ENCODE assay signal across 8 mouse cellular contexts in the genomic region with DNA sequence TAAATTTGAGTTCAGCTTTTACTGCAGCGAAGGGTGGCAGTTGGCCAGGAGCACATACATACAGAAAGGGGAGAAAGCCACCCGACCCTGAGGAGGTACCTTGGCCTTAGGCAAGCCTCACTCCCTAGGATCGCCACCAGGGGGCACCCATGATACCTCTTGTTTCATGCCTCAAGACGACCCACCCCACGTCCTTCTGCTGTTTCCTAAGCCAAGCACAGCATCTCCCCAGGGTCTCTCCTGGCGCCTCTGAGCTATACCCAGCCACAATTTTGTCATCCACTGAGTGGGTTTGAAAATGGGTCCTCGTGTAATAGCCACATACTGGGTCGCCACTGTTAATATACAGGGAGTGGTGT. TPM values are rescaled to one million over a fixed set of nuclear protein-coding genes. Genes with fewer than 3 reads are reported as not detected.
A peak's percentile ranks its signal among the peaks of the same experiment; 100 is the strongest.
DNase-seq lines count a peak whose midpoint lies in the region; ATAC-seq and TF ChIP-seq lines count a peak whose summit lies in the region.

No protein-coding gene starts in this region.

- no peak overlapping the region for H3K4me2 ChIP-seq in heart, embryonic 11.5 days
- no peak overlapping the region for H3K4me2 ChIP-seq in midbrain, postnatal 0 days (ENCODE audit: low read depth, low read length, poor library complexity, severe bottlenecking)

- no peak for TF ChIP-seq POLR2A in spleen, adult 2 months (IDR thresholded peaks at IDR 0.05; ENCODE audit: low read depth, low read length)

- no peak overlapping the region for H3K27ac ChIP-seq in heart, embryonic 11.5 days (ENCODE audit: low read depth, low read length)
- H3K27ac ChIP-seq in limb, embryonic 10.5 days: no peak overlapping the region
- no peak overlapping the region for H3K27ac ChIP-seq in midbrain, postnatal 0 days (ENCODE audit: low read depth, low read length)
- H3K27ac ChIP-seq in spleen, adult 2 months (ENCODE audit: insufficient read depth, low read length): no peak overlapping the region

- peak; percentile 84 for TF ChIP-seq CTCF in midbrain, postnatal 0 days (IDR thresholded peaks at IDR 0.05)
- peak; percentile 93 for TF ChIP-seq CTCF in spleen, adult 2 months (IDR thresholded peaks at IDR 0.05; ENCODE audit: extremely low read depth, insufficient read depth, insufficient read length, insufficient replicate concordance)

- H3K9me3 ChIP-seq in heart, embryonic 11.5 days (replicated peaks; ENCODE audit: control insufficient read depth, low read length): no peaks in the 10 kb centered on the region
- no peaks in the 10 kb centered on the region for H3K9me3 ChIP-seq in limb, embryonic 10.5 days (replicated peaks)
- no peaks in the 10 kb centered on the region for H3K9me3 ChIP-seq in midbrain, postnatal 0 days (ENCODE audit: low read length)

- ATAC-seq in heart, embryonic 11.5 days (replicated peaks; ENCODE audit: insufficient number of reproducible peaks, low FRiP score, low TSS enrichment): no peak; the same call in 1 of the 2 replicates
- ATAC-seq in midbrain, postnatal 0 days (ENCODE audit: low FRiP score): no peak

- H3K27me3 ChIP-seq in heart, embryonic 11.5 days (ENCODE audit: control insufficient read depth, insufficient read depth, low read length): 0 out of 2 replicates have a peak, but pooled peaks cover 3% of the 10 kb centered on the region
- H3K27me3 ChIP-seq in limb, embryonic 10.5 days (ENCODE audit: low read depth, poor library complexity, severe bottlenecking): peaks cover 15% of the 10 kb centered on the region; the same call in 1 of the 2 replicates
- no peaks in the 10 kb centered on the region for H3K27me3 ChIP-seq in midbrain, postnatal 0 days (ENCODE audit: insufficient read depth, low read length)
- H3K27me3 ChIP-seq in spleen, adult 2 months (ENCODE audit: control insufficient read depth, insufficient read depth, low read length): no peaks in the 10 kb centered on the region

- no peak overlapping the region for H3K9ac ChIP-seq in heart, embryonic 11.5 days (ENCODE audit: low read depth, low read length)
- H3K9ac ChIP-seq in midbrain, postnatal 0 days (replicated peaks; ENCODE audit: low read length, poor library complexity, severe bottlenecking): no peak overlapping the region

- H3K36me3 ChIP-seq in heart, embryonic 11.5 days (ENCODE audit: control insufficient read depth, insufficient read depth, low read length): no peaks in the 10 kb centered on the region
- H3K36me3 ChIP-seq in limb, embryonic 10.5 days: no peaks in the 10 kb centered on the region
- H3K36me3 ChIP-seq in midbrain, postnatal 0 days (ENCODE audit: insufficient read depth, low read length): no peaks in the 10 kb centered on the region
- no peaks in the 10 kb centered on the region for H3K36me3 ChIP-seq in spleen, adult 2 months (ENCODE audit: control insufficient read depth, insufficient read depth, low read length)

- H3K4me1 ChIP-seq in heart, embryonic 11.5 days (ENCODE audit: control insufficient read depth, insufficient read depth, low read length): no peaks in the 10 kb centered on the region
- peaks cover 23% of the 10 kb centered on the region for H3K4me1 ChIP-seq in limb, embryonic 10.5 days
- H3K4me1 ChIP-seq in midbrain, postnatal 0 days (ENCODE audit: insufficient read depth, low read length): no peaks in the 10 kb centered on the region
- no peaks in the 10 kb centered on the region for H3K4me1 ChIP-seq in spleen, adult 2 months (ENCODE audit: control insufficient read depth, insufficient read depth, insufficient read length)

- 13% methylated on average over 8 of the region's 8 CpGs for WGBS in heart, embryonic 11.5 days (ENCODE audit: insufficient replicate concordance)
- 16% methylated on average over 8 of the region's 8 CpGs for WGBS in limb, embryonic 10.5 days
- WGBS in midbrain, postnatal 0 days: 16% methylated on average over 8 of the region's 8 CpGs
- WGBS in spleen, adult 2 months: 13% methylated on average over 8 of the region's 8 CpGs

- no peak overlapping the region for H3K4me3 ChIP-seq in heart, embryonic 11.5 days (ENCODE audit: low read depth, low read length)
- H3K4me3 ChIP-seq in limb, embryonic 10.5 days: no peak overlapping the region
- no peak overlapping the region for H3K4me3 ChIP-seq in midbrain, postnatal 0 days (ENCODE audit: low read depth, low read length)
- H3K4me3 ChIP-seq in spleen, adult 2 months (ENCODE audit: extremely low read depth, insufficient read depth, insufficient read length): no peak overlapping the region

- peak; percentile 99 for DNase-seq in heart, adult 11 months
- peak; percentile 95 for DNase-seq in embryo, embryonic 10 days (ENCODE audit: low spot score)
- DNase-seq in gastrocnemius, postnatal 4 days (ENCODE audit: low spot score in 2 of 2): peak; percentile 84 to 89
- DNase-seq in kidney, adult 11 months: peak; percentile 84
- peak; percentile 93 for DNase-seq in limb, embryonic 10.5 days (ENCODE audit: low spot score)
- DNase-seq in midbrain, postnatal 0 days (ENCODE audit: low spot score): peak; percentile 88
- peak; percentile 77 to 82 for DNase-seq in spleen, adult 2 months (ENCODE audit: low read depth in 1 of 2, low spot score in 2 of 2)

RNA-seq across cellular contexts. Expression of a gene that starts 8.4 kb away (rescaled TPM):
- 70.0 and 82.8 TPM in 2 replicates for polyA plus RNA-seq in heart, embryonic 11.5 days (2014; fragmentation: Nextera tagmentation; extraction: Ambion mirVana)
- total RNA-seq in gastrocnemius, postnatal 4 days (2021): 10 to 100 TPM; 91.3 to 93.9 TPM
- 72.5 and 74.9 TPM in 2 replicates for polyA plus RNA-seq in limb, embryonic 10.5 days (2016; fragmentation: Nextera tagmentation; extraction: Ambion mirVana)
- 117 and 139 TPM in 2 replicates for total RNA-seq in midbrain, postnatal 0 days (2014; rRNA removed)
- polyA plus RNA-seq in midbrain, postnatal 0 days (2015; fragmentation: Nextera tagmentation; extraction: Ambion mirVana): 73.0 and 74.0 TPM in 2 replicates
- polyA plus RNA-seq in spleen, adult 2 months (2012; rRNA removed): 285 and 377 TPM in 2 replicates

RNA-seq across cellular contexts. Expression of a gene that starts 26.7 kb away (rescaled TPM):
- 6.1 and 8.4 TPM in 2 replicates for polyA plus RNA-seq in heart, embryonic 11.5 days (2014; fragmentation: Nextera tagmentation; extraction: Ambion mirVana)
- total RNA-seq in gastrocnemius, postnatal 4 days (2021): 10 to 100 TPM; 15.5 to 16.7 TPM
- polyA plus RNA-seq in limb, embryonic 10.5 days (2016; fragmentation: Nextera tagmentation; extraction: Ambion mirVana): 11.4 and 13.0 TPM in 2 replicates
- total RNA-seq in midbrain, postnatal 0 days (2014; rRNA removed): 34.3 and 38.2 TPM in 2 replicates
- polyA plus RNA-seq in midbrain, postnatal 0 days (2015; fragmentation: Nextera tagmentation; extraction: Ambion mirVana): 9.6 and 9.7 TPM in 2 replicates
- 47.4 and 57.5 TPM in 2 replicates for polyA plus RNA-seq in spleen, adult 2 months (2012; rRNA removed)

RNA-seq across cellular contexts. Expression of a gene that starts 32.5 kb away (rescaled TPM):
- 22.2 and 27.7 TPM in 2 replicates for polyA plus RNA-seq in heart, embryonic 11.5 days (2014; fragmentation: Nextera tagmentation; extraction: Ambion mirVana)
- 10 to 100 TPM; 26.2 to 26.4 TPM for total RNA-seq in gastrocnemius, postnatal 4 days (2021)
- polyA plus RNA-seq in limb, embryonic 10.5 days (2016; fragmentation: Nextera tagmentation; extraction: Ambion mirVana): 16.6 and 17.2 TPM in 2 replicates
- total RNA-seq in midbrain, postnatal 0 days (2014; rRNA removed): 248 and 256 TPM in 2 replicates
- polyA plus RNA-seq in midbrain, postnatal 0 days (2015; fragmentation: Nextera tagmentation; extraction: Ambion mirVana): 177 and 189 TPM in 2 replicates
- polyA plus RNA-seq in spleen, adult 2 months (2012; rRNA removed): 36.9 and 56.1 TPM in 2 replicates

RNA-seq across cellular contexts. Expression of a gene that starts 38.1 kb away (rescaled TPM):
- polyA plus RNA-seq in heart, embryonic 11.5 days (2014; fragmentation: Nextera tagmentation; extraction: Ambion mirVana): 0.44 and 0.74 TPM in 2 replicates
- total RNA-seq in gastrocnemius, postnatal 4 days (2021): 1 to 10 TPM; 6.9 to 7.7 TPM
- 0.15 and 0.38 TPM in 2 replicates for polyA plus RNA-seq in limb, embryonic 10.5 days (2016; fragmentation: Nextera tagmentation; extraction: Ambion mirVana)
- total RNA-seq in midbrain, postnatal 0 days (2014; rRNA removed): 4.8 and 5.4 TPM in 2 replicates
- polyA plus RNA-seq in midbrain, postnatal 0 days (2015; fragmentation: Nextera tagmentation; extraction: Ambion mirVana): 0.20 and 0.67 TPM in 2 replicates
- 7.7 and 8.9 TPM in 2 replicates for polyA plus RNA-seq in spleen, adult 2 months (2012; rRNA removed)

RNA-seq across cellular contexts. Expression of a gene that starts 42.0 kb away (rescaled TPM):
- polyA plus RNA-seq in heart, embryonic 11.5 days (2014; fragmentation: Nextera tagmentation; extraction: Ambion mirVana): 0.29 TPM in 1 of 2 replicates, not detected in the other
- total RNA-seq in gastrocnemius, postnatal 4 days (2021): not detected
- 0.97 and 2.1 TPM in 2 replicates for polyA plus RNA-seq in limb, embryonic 10.5 days (2016; fragmentation: Nextera tagmentation; extraction: Ambion mirVana)
- not detected in 2 replicates for total RNA-seq in midbrain, postnatal 0 days (2014; rRNA removed)
- 0.31 TPM in 1 of 2 replicates, not detected in the other for polyA plus RNA-seq in midbrain, postnatal 0 days (2015; fragmentation: Nextera tagmentation; extraction: Ambion mirVana)
- polyA plus RNA-seq in spleen, adult 2 months (2012; rRNA removed): 0.42 and 0.57 TPM in 2 replicates
